Mouse (Mus musculus) liver, embryonic 14.5 days (tissue): ENCODE results near the gene Kcnip4. TPM values are rescaled to one million over a fixed set of nuclear protein-coding genes. Genes with fewer than 3 reads are reported as not detected.

Experiments used
- ATAC-seq: fragments of 200-750 bp; cut with Nextera tagmentation; 2 replicates; pipeline ENCODE4 v1.8.0; 2017; ENCODE audit warnings: moderate number of reproducible peaks, mild to moderate bottlenecking, moderate library complexity; ENCODE audit not compliant: insufficient read depth
- DNase-seq, 3 experiments: peaks; one replicate each; pipeline ENCODE4 v3.0.0-alpha.2; 2012 to 2013; ENCODE audit warnings: low read depth in 3 of 3, low spot score in 3 of 3
- H3K27ac ChIP-seq: fragments of 300-500 bp; sonication (generic); 2 replicates; pipeline ENCODE4 v1.5.1; 2014; ENCODE audit warnings: moderate library complexity, mild to moderate bottlenecking, control low read depth, inconsistent platforms
- H3K27me3 ChIP-seq: fragments of 300-500 bp; sonication (generic); 2 replicates; pipeline ENCODE4 v1.6.1; 2014; ENCODE audit warnings: mild to moderate bottlenecking, low read length, moderate library complexity; ENCODE audit not compliant: control insufficient read depth, insufficient read depth
- H3K36me3 ChIP-seq: fragments of 300-500 bp; sonication (generic); replicated peaks from 2 replicates; pipeline ENCODE4 v1.6.1; 2014; ENCODE audit warnings: low read depth; ENCODE audit not compliant: control insufficient read depth, insufficient read depth
- H3K4me1 ChIP-seq, 2 experiments: fragments of 200-500 bp in 1 of 2; fragments of 300-500 bp in 1 of 2; sonication (generic) in 1 of 2; replicated peaks; 2 replicates each; pipeline ENCODE4 v1.6.1; 2012 to 2014; ENCODE audit warnings: antibody characterized with exemption in 1 of 2, inconsistent platforms in 1 of 2, low read length in 1 of 2; ENCODE audit not compliant: control insufficient read depth in 2 of 2, insufficient read depth in 2 of 2
- H3K4me2 ChIP-seq: fragments of 300-500 bp; sonication (generic); 2 replicates; pipeline ENCODE4 v1.6.1; 2014; ENCODE audit warnings: low read depth, mild to moderate bottlenecking, control low read depth, moderate library complexity
- H3K4me3 ChIP-seq, 2 experiments: fragments of 200-500 bp in 1 of 2; fragments of 300-500 bp in 1 of 2; sonication (generic) in 1 of 2; 2 replicates each; pipeline ENCODE4 v1.5.1; 2012 to 2014; ENCODE audit warnings: low read depth in 2 of 2, low read length in 2 of 2, mild to moderate bottlenecking in 2 of 2, control low read depth in 1 of 2, inconsistent platforms in 1 of 2, moderate library complexity in 1 of 2; ENCODE audit not compliant: insufficient read depth in 1 of 2
- H3K9ac ChIP-seq: fragments of 300-500 bp; sonication (generic); replicated peaks from 2 replicates; pipeline ENCODE4 v1.6.1; 2014; ENCODE audit warnings: mild to moderate bottlenecking, control low read depth, moderate library complexity
- H3K9me3 ChIP-seq: fragments of 300-500 bp; sonication (generic); 2 replicates; pipeline ENCODE4 v1.6.1; 2016; ENCODE audit warnings: low read length, mixed read lengths; ENCODE audit not compliant: control insufficient read depth
- CTCF ChIP-seq: IDR thresholded peaks from 2 replicates; pipeline ENCODE4 v1.5.1; 2016; ENCODE audit warnings: antibody characterized with exemption, low read depth, control low read depth
- EP300 ChIP-seq: IDR thresholded peaks from 2 replicates; pipeline ENCODE4 v1.6.1; 2016; ENCODE audit warnings: antibody characterized with exemption, low read depth
- WGBS: fragments of 180-500 bp; shearing (Covaris S2); extraction: QIAGEN DNeasy Blood & Tissue Kit; methylation state at CpG from one replicate; pipeline ENCODE4 v1.1.7; 2014; ENCODE audit not compliant: insufficient replicate concordance; 5-methylcytosine and 5-hydroxymethylcytosine counted together
- polyA plus RNA-seq, 2 experiments: library from polyadenylated mRNA; depleted of rRNA in 1 of 2; stranded (reverse) in 1 of 2; unstranded in 1 of 2; fragments of >200 nt; fragmentation: Nextera tagmentation in 1 of 2; extraction: Ambion mirVana in 1 of 2; gene quantifications; 2 replicates each; pipeline versions ENCODE4 v1.2.1 to v1.2.3; 2012 to 2014

The Kcnip4 gene
- polyA plus RNA-seq, 2 experiments, result 0.10 TPM; not detected in 1

DNA sequence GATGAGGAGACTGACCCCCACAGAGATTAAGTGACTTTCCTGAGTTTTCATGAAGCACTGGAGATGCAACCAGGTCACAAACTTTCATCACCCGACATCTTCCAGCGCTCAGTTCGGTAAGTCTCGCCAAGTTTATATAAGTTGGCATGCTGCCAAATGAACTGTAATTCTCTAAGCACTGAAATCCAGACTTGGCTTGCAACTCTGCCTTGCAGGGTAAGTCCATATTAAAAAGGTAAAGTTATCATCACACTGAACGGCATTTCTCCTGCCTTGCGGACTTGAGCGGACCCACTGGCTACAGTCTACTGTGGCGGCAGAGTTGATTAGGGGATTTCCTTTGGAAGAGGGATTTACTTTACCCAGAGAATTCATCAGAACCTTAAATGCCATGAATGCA is 4.7 kb upstream of the Kcnip4 start:
- whole genome bisulfite sequencing, result 74% methylated on average over 8 of the region's 8 CpGs
- no peak for ATAC-seq

DNA sequence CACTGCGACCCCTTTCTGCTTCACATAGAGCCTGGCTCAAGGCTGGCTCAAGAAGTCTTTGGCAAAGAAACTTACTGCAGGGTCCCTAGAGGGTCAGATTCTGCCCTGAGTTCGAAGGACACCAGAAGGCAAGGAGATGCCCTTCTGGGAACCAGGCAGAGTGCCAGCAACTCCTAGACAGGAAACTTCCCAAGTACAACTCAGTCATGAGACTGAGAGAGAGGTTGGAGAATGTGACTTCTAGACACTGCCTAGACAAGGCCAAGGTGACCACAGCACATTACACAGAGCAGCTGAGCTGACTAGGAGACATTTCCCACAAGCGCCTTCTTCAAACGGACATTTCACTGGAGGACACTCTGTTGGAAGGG is 520 bp upstream of the Kcnip4 start:
- no peaks in the 10 kb centered on the region for H3K36me3 ChIP-seq
- ATAC-seq (no peak), DNase-seq (no peak)
- H3K27ac ChIP-seq, result no peak overlapping the region
- 57% methylated on average over 4 of the region's 4 CpGs for WGBS
- H3K4me2 ChIP-seq, result no peak overlapping the region
- H3K9ac ChIP-seq, result no peak overlapping the region
- no peaks in the 10 kb centered on the region for H3K27me3 ChIP-seq
- H3K4me1 ChIP-seq, result no peaks in the 10 kb centered on the region
- H3K9me3 ChIP-seq, result no peaks in the 10 kb centered on the region
- no peak overlapping the region for H3K4me3 ChIP-seq
- TF ChIP-seq EP300 (no peak), CTCF (no peak)

More for the DNA sequence above, 4.7 kb upstream of the Kcnip4 start:
- Histone ChIP-seq H3K4me2 (no peak overlapping the region), H3K4me3 (no peak overlapping the region), H3K36me3 (no peaks in the 10 kb centered on the region), H3K4me1 (no peaks in the 10 kb centered on the region), H3K27ac (no peak overlapping the region), H3K27me3 (no peaks in the 10 kb centered on the region), H3K9me3 (no peaks in the 10 kb centered on the region), H3K9ac (no peak overlapping the region)
- DNase-seq, result no peak
- TF ChIP-seq CTCF (no peak), EP300 (no peak)

GRCm38 (mm10) chr5:49523997-49524393 is 712 bp downstream of the Kcnip4 start:
- TF ChIP-seq EP300, result no peak
- no peak for TF ChIP-seq CTCF
- Histone ChIP-seq H3K27ac (no peak overlapping the region), H3K4me3 (no peak overlapping the region), H3K36me3 (no peaks in the 10 kb centered on the region), H3K9me3 (no peaks in the 10 kb centered on the region), H3K4me2 (no peak overlapping the region), H3K9ac (no peak overlapping the region), H3K4me1 (no peaks in the 10 kb centered on the region), H3K27me3 (no peaks in the 10 kb centered on the region)
- DNase-seq, result no peak
- ATAC-seq, result no peak
- 12% methylated on average over 11 of the region's 11 CpGs for WGBS

DNA sequence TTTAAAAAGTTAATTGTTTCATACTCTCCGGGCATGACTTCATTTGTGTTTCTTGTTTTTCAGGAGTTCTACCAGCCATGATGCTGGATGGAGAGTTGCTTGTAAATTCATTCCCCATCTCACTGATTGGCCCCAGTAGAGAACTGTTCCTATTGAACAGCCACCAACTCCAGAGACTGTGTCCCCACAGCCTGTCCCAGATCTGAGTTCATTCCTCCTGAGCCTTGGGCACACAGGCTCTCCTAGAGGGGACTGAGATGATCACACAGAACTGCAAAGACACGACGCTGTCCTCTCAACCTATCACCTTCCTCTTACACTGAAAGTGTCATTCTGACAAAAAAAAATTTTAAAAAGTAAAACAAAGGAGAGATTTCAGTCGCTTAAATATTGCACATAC is 1.7 kb downstream of the Kcnip4 start:
- Histone ChIP-seq H3K9ac (no peak overlapping the region), H3K4me1 (no peaks in the 10 kb centered on the region), H3K27ac (no peak overlapping the region), H3K27me3 (no peaks in the 10 kb centered on the region), H3K4me2 (no peak overlapping the region), H3K4me3 (no peak overlapping the region), H3K9me3 (no peaks in the 10 kb centered on the region), H3K36me3 (no peaks in the 10 kb centered on the region)
- DNase-seq (no peak), ATAC-seq (no peak)
- WGBS, result 51% methylated on average over 4 of the region's 4 CpGs
- TF ChIP-seq CTCF, result no peak
- TF ChIP-seq EP300, result no peak

GRCm38 (mm10) chr5:49498743-49499142 is 26.0 kb downstream of the Kcnip4 start:
- no peak for DNase-seq
- Histone ChIP-seq H3K27me3 (no peaks in the 10 kb centered on the region), H3K27ac (no peak overlapping the region), H3K4me3 (no peak overlapping the region), H3K4me2 (no peak overlapping the region), H3K9ac (no peak overlapping the region), H3K9me3 (no peaks in the 10 kb centered on the region), H3K4me1 (no peaks in the 10 kb centered on the region), H3K36me3 (no peaks in the 10 kb centered on the region)
- ATAC-seq, result no peak
- 49% methylated on average over 3 of the region's 3 CpGs for WGBS
- TF ChIP-seq CTCF (no peak), EP300 (no peak)

DNA sequence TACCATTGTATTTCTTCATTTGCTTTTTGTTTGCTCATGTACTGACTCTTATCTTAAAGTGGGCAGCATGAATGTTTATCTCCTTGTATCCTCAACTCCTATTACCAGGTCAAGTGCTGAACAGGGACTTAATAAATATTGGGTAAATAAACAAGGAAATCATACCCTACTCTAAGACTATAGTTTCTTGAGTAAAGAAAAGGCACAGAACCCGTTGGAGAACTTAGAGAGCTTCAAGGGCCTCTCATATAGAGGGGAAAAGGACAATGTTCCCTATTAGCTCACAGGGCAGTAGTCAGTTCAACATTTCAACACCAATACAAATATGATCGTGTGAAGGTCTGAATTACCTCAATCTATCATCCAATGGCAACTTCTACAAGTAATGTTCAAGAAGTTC is 37.4 kb downstream of the Kcnip4 start:
- no peak overlapping the region for H3K9ac ChIP-seq
- no peaks in the 10 kb centered on the region for H3K4me1 ChIP-seq
- H3K9me3 ChIP-seq, result no peaks in the 10 kb centered on the region
- no peak for DNase-seq
- no peak overlapping the region for H3K4me3 ChIP-seq
- 37% methylated on average over 2 of the region's 2 CpGs for WGBS
- no peaks in the 10 kb centered on the region for H3K36me3 ChIP-seq
- TF ChIP-seq EP300, result no peak
- TF ChIP-seq CTCF, result no peak
- no peak overlapping the region for H3K27ac ChIP-seq
- no peaks in the 10 kb centered on the region for H3K27me3 ChIP-seq
- ATAC-seq, result no peak
- no peak overlapping the region for H3K4me2 ChIP-seq
